Mouse (Mus musculus) cerebellum, adult 11 months (tissue): ENCODE measurements around the gene Itga2b.

Source experiments
- DNase-seq: peaks from one replicate; pipeline ENCODE4 v3.0.0; 2022

Itga2b gene

DNA sequence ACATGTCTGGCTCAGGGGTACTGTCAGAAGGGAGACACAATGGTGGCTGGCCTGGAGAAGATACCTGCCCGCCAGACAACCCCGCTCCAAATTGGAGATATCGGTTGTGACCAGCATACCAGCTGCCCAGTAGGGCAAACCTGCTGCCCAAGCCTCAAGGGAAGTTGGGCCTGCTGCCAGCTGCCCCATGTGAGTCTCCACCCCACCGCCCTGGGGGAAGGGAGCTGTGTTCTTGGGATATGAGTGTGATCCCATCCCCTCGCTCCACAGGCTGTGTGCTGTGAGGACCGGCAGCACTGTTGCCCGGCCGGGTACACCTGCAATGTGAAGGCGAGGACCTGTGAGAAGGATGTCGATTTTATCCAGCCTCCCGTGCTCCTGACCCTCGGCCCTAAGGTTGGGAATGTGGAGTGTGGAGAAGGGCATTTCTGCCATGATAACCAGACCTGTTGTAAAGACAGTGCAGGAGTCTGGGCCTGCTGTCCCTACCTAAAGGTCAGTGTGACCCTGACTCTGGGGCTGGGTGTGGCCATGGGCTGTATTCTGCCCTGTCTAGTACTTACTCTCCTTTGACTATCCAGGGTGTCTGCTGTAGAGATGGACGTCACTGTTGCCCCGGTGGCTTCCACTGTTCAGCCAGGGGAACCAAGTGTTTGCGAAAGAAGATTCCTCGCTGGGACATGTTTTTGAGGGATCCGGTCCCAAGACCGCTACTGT, 34.0 kb downstream of the Itga2b start:
- DNase-seq = peak; percentile 49

- DNase-seq = peak; percentile 38
Measured at GRCm38 (mm10) chr11:102434816-102435705, 34.9 kb downstream of the Itga2b start.

DNA sequence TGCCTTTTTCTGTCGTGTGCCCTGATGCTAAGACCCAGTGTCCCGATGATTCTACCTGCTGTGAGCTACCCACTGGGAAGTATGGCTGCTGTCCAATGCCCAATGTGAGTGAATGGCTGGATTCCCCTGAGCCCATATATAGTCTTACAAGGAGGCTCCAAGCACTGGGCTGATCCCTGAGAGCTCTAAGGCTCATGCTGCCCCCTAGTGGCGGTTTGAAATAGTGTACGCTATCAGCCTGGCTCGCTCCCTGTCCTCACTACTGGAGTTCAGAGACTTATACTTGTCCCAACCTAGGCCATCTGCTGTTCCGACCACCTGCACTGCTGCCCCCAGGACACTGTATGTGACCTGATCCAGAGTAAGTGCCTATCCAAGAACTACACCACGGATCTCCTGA, 35.5 kb downstream of the Itga2b start:
- peak; percentile 87 for DNase-seq

- DNase-seq = no peak
Measured at GRCm38 (mm10) chr11:102433866-102434265, 36.1 kb downstream of the Itga2b start.

- peak; percentile 69 for DNase-seq
Measured at GRCm38 (mm10) chr11:102432896-102433295, 37.0 kb downstream of the Itga2b start.

DNA sequence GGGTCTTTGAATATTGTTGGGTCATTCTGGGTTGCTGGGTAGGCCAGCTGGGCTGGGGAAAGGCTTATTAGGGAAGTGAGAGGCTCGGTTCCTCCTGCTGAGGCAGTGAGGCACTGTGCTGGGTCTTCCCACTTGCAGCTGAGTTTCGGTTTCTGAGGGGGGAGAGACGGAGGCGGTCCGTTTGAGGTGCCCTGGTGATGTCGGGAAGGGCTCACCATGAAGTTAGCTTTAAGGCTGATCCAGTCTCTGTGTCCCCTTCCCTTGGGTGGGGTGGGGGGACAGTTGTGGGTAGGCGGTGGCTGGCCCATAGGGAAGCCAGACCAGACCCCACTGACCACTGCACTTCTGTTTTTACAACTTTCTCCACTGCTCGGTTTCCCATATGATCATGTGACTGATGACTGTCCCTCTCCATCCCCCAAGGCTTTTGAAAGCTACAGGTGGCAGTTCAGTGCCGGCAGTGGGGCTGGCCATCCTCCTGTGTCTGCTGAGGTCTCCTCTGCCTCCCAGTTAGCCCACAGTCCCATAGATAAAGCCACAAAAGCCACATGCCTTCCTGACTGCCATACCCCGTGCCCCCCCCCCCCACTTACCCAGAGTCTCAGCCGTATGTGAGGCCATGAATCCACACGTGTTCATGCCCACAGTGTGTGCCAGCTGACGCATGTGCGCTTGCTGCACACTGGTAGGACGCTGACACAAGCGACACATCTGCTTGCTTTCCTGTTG, 37.6 kb downstream of the Itga2b start:
- no peak for DNase-seq

GRCm38 (mm10) chr11:102431728-102432114, 38.2 kb downstream of the Itga2b start:
- DNase-seq = no peak

GRCm38 (mm10) chr11:102431018-102431645, 38.8 kb downstream of the Itga2b start:
- peak; percentile 71 for DNase-seq

- DNase-seq = peak; percentile 88
Measured at GRCm38 (mm10) chr11:102430121-102431017, 39.6 kb downstream of the Itga2b start, which contains the start of gene Grn. Gene Grn (plus strand): TSS chr11:102430315.

GRCm38 (mm10) chr11:102429551-102429950, 40.4 kb downstream of the Itga2b start:
- DNase-seq = no peak

DNA sequence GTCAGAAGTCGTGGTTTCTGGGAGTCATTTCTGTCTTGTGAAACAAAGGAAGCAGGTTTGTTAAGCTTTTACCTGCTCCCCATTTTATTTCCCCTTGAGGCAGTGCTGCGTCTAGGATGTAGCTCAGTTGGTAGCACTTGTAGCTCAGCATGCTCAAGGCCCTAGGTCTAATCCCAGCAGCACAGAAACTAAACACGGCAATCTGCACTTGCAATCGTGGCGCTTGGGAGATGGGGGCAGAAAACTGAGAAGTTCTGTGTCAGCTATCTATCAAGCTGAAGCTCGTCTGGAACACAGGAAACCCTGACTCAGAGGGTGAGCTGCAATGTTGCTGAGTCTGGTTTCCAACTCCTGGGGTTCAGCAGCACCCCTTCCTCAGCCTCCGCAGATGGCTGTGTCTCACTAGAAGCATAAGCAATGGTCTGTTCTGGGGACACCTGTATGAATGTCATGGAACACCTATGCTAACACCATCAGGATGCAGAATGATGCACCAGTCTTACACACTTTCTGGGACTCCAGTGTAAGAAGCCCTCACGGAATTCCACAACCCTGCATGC, 40.9 kb downstream of the Itga2b start:
- no peak for DNase-seq

DNA sequence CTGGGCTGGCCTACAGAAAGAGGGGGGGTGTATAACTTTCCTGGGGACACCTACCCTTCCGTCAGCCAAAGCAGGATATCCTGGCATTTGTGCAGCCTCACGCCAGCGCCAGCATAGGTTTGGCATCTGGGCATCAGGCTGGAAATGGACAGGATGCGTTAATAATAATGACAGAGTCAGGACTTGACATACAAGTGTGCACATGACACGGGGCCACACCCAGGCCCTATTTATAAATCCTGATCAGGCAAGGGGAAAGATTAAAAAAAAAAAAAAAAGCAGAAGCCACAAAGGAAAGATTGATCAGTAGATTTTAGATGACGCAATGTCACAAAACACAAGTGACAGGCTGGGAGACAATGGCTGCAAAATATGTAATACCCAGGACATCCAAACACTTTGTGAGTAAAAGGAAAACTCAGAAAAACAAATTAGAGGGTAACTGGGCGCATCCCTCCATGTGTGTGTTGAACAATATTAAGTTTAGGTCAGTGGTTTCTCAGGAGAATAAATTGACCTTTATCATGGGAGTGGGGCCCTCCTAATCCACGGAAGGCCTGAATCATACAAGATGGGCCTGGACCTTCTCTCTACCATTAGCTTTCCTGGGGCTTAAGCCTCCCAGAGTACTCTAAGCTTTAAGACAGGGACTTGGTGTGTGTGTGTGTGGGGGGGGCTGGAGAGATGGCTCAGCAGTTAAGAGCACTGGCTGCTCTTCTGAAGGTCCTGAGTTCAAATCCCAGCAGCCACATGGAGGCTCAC, 44.2 kb downstream of the Itga2b start:
- DNase-seq = no peak

DNA sequence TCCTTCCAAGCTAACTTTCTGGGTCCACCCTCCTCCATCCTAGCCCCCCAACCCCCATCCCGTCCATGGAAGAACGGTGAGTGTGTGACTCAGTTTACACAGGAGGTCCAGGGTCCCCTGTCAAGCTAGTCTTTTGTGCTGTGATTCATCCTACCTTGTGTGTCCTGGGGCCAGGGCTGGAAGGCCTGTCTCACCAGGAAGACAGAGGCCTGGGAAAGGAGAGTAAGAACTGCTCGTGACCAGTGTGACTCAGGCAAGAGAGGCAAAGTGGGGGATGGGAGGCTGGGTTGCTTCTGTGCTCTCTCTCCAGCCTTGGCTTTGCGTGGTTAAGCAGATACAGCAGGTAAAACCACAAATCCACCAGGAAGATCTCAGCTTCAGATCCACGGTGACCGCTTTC, 45.3 kb downstream of the Itga2b start:
- DNase-seq = no peak

- DNase-seq = no peak
Measured at GRCm38 (mm10) chr11:102421559-102421958, 48.4 kb downstream of the Itga2b start.

GRCm38 (mm10) chr11:102418887-102419286, 51.0 kb downstream of the Itga2b start:
- DNase-seq = no peak

DNA sequence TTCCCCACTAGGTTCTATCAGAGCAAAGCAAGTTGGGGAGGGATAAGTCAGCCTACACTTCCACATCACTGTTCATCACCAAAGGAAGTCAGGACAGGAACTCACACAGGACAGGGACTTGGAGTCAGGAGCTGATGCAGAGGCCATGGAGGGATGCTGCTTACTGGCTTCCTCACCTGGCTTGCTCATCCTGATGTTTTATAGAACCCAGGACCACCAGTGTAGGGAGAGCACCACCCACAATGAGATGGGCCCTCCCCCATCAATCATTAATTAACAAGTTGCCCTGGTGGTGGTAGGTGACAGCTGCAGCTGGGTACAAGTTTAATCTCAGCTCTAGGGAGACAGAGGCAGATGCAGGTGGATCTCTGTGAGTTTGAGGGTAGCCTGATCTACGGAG, 52.8 kb downstream of the Itga2b start:
- DNase-seq = no peak

DNA sequence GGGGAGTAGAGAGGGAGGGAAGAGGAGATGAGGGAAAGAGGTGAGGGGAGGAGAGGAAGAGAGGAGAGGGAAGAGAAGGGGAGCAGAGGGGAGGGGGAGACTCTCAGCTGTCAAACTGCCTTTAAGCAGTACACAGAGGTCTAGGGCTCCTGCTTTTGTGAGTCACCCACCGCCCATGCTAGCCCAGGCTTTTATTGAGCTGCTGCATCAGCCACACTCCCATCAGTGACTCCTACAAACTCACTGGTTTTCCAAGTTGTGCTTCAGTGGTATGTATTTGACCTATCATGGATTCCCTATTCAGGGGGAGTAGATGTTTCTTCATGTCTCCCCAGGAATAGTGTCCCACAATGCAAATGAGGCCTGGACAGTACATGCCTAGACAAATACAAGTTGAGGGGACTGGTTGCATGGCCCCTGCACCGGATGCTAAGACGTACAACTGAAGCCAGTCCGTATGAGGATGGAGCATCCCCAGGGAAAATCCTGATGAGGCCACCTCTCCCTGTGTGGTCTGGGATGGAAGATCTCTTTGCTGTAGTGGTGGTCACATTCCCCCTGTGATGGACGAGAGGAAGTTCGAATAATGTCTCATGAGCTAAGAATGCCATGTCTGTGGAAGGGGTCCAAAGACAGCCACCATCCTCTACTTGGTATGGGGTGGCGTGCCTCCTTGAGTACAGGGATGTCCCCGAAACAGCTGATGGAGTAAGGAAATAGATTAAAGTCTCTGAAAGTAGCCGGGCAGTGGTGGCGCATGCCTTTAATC, 54.7 kb downstream of the Itga2b start:
- DNase-seq = no peak

- DNase-seq = no peak
Measured at GRCm38 (mm10) chr11:102413059-102413458, 56.9 kb downstream of the Itga2b start.

DNA sequence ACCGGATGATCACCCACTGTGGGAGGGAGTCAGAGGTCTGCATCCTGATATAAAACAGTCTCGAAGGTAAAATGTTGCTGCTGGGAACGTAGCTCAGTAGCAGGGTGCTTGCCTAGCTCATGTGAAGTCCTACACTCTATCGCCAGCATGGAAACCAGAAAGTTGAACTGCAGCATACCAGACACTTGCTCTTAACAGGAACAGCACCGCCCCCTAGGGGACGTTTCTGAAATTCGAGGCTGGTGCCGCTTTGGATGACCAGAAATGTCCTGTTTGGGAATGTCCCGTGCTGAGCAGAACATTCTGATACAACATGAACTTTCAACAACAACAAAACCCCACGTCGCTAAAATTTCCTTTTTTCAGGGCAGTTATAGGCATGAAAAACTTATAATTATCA, 58.2 kb downstream of the Itga2b start:
- peak; percentile 88 for DNase-seq

DNA sequence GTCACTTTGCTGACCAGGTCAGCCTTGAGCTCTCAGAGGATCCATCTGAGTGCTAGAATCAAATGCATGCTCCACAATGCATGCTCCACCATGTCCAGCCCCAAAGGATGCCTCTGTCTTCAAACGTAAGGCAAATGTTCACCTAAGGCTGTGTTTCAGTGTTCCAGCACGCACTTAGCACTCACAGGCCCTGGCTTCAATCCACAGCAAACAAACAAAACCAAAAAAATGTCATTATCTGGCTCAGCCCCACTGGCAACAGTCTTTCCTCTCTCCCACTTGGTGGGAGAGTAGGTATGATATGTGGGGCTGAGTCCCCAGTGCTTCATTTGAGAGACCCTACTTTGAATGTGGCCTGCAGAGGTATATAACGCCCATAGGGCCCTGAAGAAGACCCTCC, 58.9 kb downstream of the Itga2b start:
- no peak for DNase-seq
